In genomic region chrX:106603386-106603785, GRCm38 (mm10) we compare ENCODE assay signal across 8 mouse cellular contexts. TPM values are rescaled to one million over a fixed set of nuclear protein-coding genes. Genes with fewer than 3 reads are reported as not detected.
DNase-seq lines count a peak whose midpoint lies in the region; ATAC-seq lines count a peak whose summit lies in the region.

Gene Cysltr1 (minus strand): TSS chrX:106603679.

- no peaks in the 10 kb centered on the region for H3K36me3 ChIP-seq in heart, embryonic 14.5 days (ENCODE audit: control insufficient read depth, insufficient read depth, low read length)
- H3K36me3 ChIP-seq in limb, embryonic 10.5 days = no peaks in the 10 kb centered on the region
- no peaks in the 10 kb centered on the region for H3K36me3 ChIP-seq in midbrain, embryonic 13.5 days

- H3K9me3 ChIP-seq in heart, embryonic 14.5 days (ENCODE audit: control insufficient read depth, low read length) = no peaks in the 10 kb centered on the region
- no peaks in the 10 kb centered on the region for H3K9me3 ChIP-seq in limb, embryonic 10.5 days (replicated peaks)
- H3K9me3 ChIP-seq in midbrain, embryonic 13.5 days = no peaks in the 10 kb centered on the region

- 0 out of 4 replicates have a peak within 1 kb of the TSS, but pooled peaks have one; percentile 3 to 37 for H3K27ac ChIP-seq in heart, embryonic 14.5 days (replicated peaks in 1 of 2; ENCODE audit: control insufficient read depth in 1 of 2, insufficient read depth in 1 of 2, low read depth in 2 of 2, low read length in 2 of 2)
- H3K27ac ChIP-seq in limb, embryonic 10.5 days = peak within 1 kb of the TSS; percentile 71
- no peak within 1 kb of the TSS for H3K27ac ChIP-seq in midbrain, embryonic 13.5 days

- peaks cover 0 to 2% of the 10 kb centered on the region in 2 experiments; a peak in 1 of 4 replicates for H3K4me1 ChIP-seq in heart, embryonic 14.5 days (ENCODE audit: control insufficient read depth in 2 of 2, insufficient read depth in 2 of 2, low read length in 2 of 2)
- peaks cover 14% of the 10 kb centered on the region for H3K4me1 ChIP-seq in limb, embryonic 10.5 days
- H3K4me1 ChIP-seq in midbrain, embryonic 13.5 days (replicated peaks) = no peaks in the 10 kb centered on the region

- peak within 1 kb of the TSS; percentile 6 to 17; a peak in 2 of 4 replicates for H3K4me3 ChIP-seq in heart, embryonic 14.5 days (ENCODE audit: control insufficient read depth in 1 of 2, insufficient read depth in 1 of 2, low read depth in 1 of 2, low read length in 2 of 2)
- H3K4me3 ChIP-seq in limb, embryonic 10.5 days = peak within 1 kb of the TSS; percentile 33
- H3K4me3 ChIP-seq in midbrain, embryonic 13.5 days (replicated peaks) = no peak within 1 kb of the TSS

- no peak within 1 kb of the TSS for H3K9ac ChIP-seq in heart, embryonic 14.5 days (ENCODE audit: low read length)
- H3K9ac ChIP-seq in midbrain, embryonic 13.5 days (replicated peaks) = no peak within 1 kb of the TSS

- ATAC-seq in CD4-positive, CD25-positive, alpha-beta regulatory T cell, adult 4 months = peak; percentile 45
- ATAC-seq in heart, embryonic 14.5 days (ENCODE audit: insufficient number of reproducible peaks, insufficient read depth, low FRiP score, low read depth) = no peak
- ATAC-seq in midbrain, embryonic 13.5 days = no peak

- peak within 1 kb of the TSS; percentile 46 for H3K4me2 ChIP-seq in heart, embryonic 14.5 days (ENCODE audit: low read length)
- H3K4me2 ChIP-seq in midbrain, embryonic 13.5 days (replicated peaks) = peak within 1 kb of the TSS; percentile 25; the same call in 1 of the 2 replicates

- peak; percentile 69 for DNase-seq in MEL-GATA-1-ER (ENCODE audit: extremely low read depth, low read depth)
- DNase-seq in limb, embryonic 10.5 days (ENCODE audit: low spot score) = no peak
- DNase-seq in adipocyte (ENCODE audit: low spot score) = no peak
- DNase-seq in frontal cortex, postnatal 25 days (ENCODE audit: low spot score in 2 of 2) = no peak
- DNase-seq in adrenal gland, postnatal 14 days = no peak

- no peaks in the 10 kb centered on the region for H3K27me3 ChIP-seq in heart, embryonic 14.5 days (ENCODE audit: control insufficient read depth, insufficient read depth, low read length)
- peaks cover 41% of the 10 kb centered on the region for H3K27me3 ChIP-seq in limb, embryonic 10.5 days (ENCODE audit: low read depth, poor library complexity, severe bottlenecking)
- 0 out of 2 replicates have a peak, but pooled peaks cover 6% of the 10 kb centered on the region for H3K27me3 ChIP-seq in midbrain, embryonic 13.5 days

- 20% methylated on average over 6 of the region's 6 CpGs for WGBS in heart, embryonic 14.5 days
- 16% methylated on average over 6 of the region's 6 CpGs for WGBS in limb, embryonic 10.5 days
- 29% methylated on average over 6 of the region's 6 CpGs for WGBS in midbrain, embryonic 13.5 days

RNA-seq across cellular contexts. Expression of gene Cysltr1, which starts in this region (rescaled TPM):
- polyA plus RNA-seq in CD4-positive, CD25-positive, alpha-beta regulatory T cell, adult 4 months (2017; shearing (Covaris generic)) = 1 to 10 TPM; 1.5 to 3.0 TPM
- polyA plus RNA-seq in heart, embryonic 14.5 days (2014; fragmentation: Nextera tagmentation; extraction: Ambion mirVana) = 2.0 and 2.3 TPM in 2 replicates
- 2.3 and 3.4 TPM in 2 replicates for polyA plus RNA-seq in limb, embryonic 10.5 days (2016; fragmentation: Nextera tagmentation; extraction: Ambion mirVana)
- polyA plus RNA-seq in midbrain, embryonic 13.5 days (2015; fragmentation: Nextera tagmentation; extraction: Ambion mirVana) = 0.43 and 0.44 TPM in 2 replicates
- total RNA-seq in adrenal gland, postnatal 14 days (2021) = 0.33 and 0.86 TPM in 2 replicates
